Mouse (Mus musculus) heart, embryonic 16.5 days (tissue): ENCODE data around the gene Fam43b. TPM values are rescaled to one million over a fixed set of nuclear protein-coding genes. Genes with fewer than 3 reads are reported as not detected.

Experiments
- ATAC-seq: fragments of 200-750 bp; cut with Nextera tagmentation; replicated peaks from 2 replicates; pipeline ENCODE4 v1.8.0; 2017; ENCODE audit warnings: moderate number of reproducible peaks; ENCODE audit not compliant: insufficient read depth, low FRiP score; ENCODE audit errors: extremely low read depth
- H3K27ac ChIP-seq: fragments of 300-500 bp; sonication (generic); 2 replicates; pipeline ENCODE4 v1.5.1; 2014; ENCODE audit warnings: mild to moderate bottlenecking, low read length, control low read depth, moderate library complexity
- H3K27me3 ChIP-seq: fragments of 300-500 bp; sonication (generic); 2 replicates; pipeline ENCODE4 v1.6.1; 2014; ENCODE audit warnings: low read length, mixed read lengths; ENCODE audit not compliant: control insufficient read depth, insufficient read depth
- H3K36me3 ChIP-seq: fragments of 300-500 bp; sonication (generic); 2 replicates; pipeline ENCODE4 v1.6.1; 2014; ENCODE audit not compliant: control insufficient read depth, insufficient read depth
- H3K4me1 ChIP-seq: fragments of 300-500 bp; sonication (generic); 2 replicates; pipeline ENCODE4 v1.6.1; 2014; ENCODE audit warnings: low read length, mixed read lengths; ENCODE audit not compliant: control insufficient read depth, insufficient read depth
- H3K4me2 ChIP-seq: fragments of 300-500 bp; sonication (generic); 2 replicates; pipeline ENCODE4 v1.6.1; 2014; ENCODE audit warnings: low read depth, mild to moderate bottlenecking, control low read depth, low read length
- H3K4me3 ChIP-seq: fragments of 300-500 bp; sonication (generic); 2 replicates; pipeline ENCODE4 v1.5.1; 2014; ENCODE audit warnings: mild to moderate bottlenecking, control low read depth, low read length
- H3K9ac ChIP-seq: fragments of 300-500 bp; sonication (generic); 2 replicates; pipeline ENCODE4 v1.6.1; 2014; ENCODE audit warnings: low read length, control low read depth
- H3K9me3 ChIP-seq: fragments of 300-500 bp; sonication (generic); replicated peaks from 2 replicates; pipeline ENCODE4 v1.6.1; 2016; ENCODE audit warnings: low read length; ENCODE audit not compliant: control insufficient read depth
- WGBS: fragments of 180-500 bp; shearing (Covaris S2); extraction: QIAGEN DNeasy Blood & Tissue Kit; methylation state at CpG from one replicate; pipeline ENCODE4 v1.1.7; 2014; 5-methylcytosine and 5-hydroxymethylcytosine counted together
- polyA plus RNA-seq: library from polyadenylated mRNA; unstranded; fragments of >200 nt; fragmentation: Nextera tagmentation; extraction: Ambion mirVana; gene quantifications from 2 replicates; pipeline ENCODE4 v1.2.1, GENCODE M21; 2015

The Fam43b gene
- polyA plus RNA-seq, 1 experiment from 2014 or later: 0.20 TPM

DNA sequence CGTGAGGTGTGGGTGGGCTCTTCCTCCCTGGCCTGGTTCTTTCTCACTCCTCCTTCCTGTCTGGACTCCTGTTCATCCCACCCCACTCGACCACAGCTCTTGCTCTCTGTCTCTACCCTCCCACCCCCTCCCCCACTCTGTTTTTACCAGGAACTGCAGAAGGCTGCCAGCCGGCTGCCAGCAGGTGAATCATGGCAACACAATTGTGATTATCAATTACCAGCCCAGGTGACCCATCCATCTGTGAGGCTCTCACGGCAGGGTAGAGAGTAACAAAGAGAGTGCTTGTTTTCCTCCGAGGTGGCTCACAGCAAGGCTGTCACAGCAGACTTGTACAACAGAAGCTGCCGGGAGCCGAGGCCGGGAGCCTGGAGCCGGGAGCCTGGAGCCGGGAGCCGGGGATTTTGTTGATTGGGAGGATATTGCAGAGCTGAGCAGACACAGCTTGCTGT lies 34.9 kb downstream of the Fam43b start:
- no peaks in the 10 kb centered on the region for H3K4me1 ChIP-seq
- H3K4me2 ChIP-seq: no peak overlapping the region
- no peaks in the 10 kb centered on the region for H3K36me3 ChIP-seq

DNA sequence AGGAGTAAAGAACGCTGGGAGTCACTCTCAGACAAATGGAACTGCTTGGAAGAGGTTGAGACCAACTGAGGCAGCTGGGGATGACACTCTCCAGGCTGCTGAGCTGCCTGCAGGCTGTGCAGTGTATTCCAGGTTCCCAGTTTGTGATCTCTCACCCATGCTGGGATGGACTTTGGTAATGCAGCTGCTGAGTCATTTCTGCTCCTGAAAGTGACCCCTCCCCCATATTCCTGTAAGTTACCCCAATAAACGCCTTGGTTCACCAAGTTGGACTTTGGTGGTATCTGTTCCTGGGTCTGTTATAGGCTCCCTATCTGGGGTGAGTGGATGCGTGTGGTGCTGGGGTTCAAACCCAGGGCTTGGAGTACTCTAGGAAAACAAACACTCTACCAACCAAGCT lies 38.2 kb downstream of the Fam43b start:
- no peak overlapping the region for H3K4me2 ChIP-seq
- ATAC-seq: no peak
- no peaks in the 10 kb centered on the region for H3K36me3 ChIP-seq
- H3K27me3 ChIP-seq: peaks cover 7% of the 10 kb centered on the region; the same call in 1 of the 2 replicates
- peaks cover 7% of the 10 kb centered on the region for H3K4me1 ChIP-seq
- 74% methylated on average over 3 of the region's 3 CpGs for WGBS
- no peak overlapping the region for H3K27ac ChIP-seq
- no peak overlapping the region for H3K4me3 ChIP-seq
- no peak overlapping the region for H3K9ac ChIP-seq
- H3K9me3 ChIP-seq: no peaks in the 10 kb centered on the region

More for the DNA sequence above, 34.9 kb downstream of the Fam43b start:
- Histone ChIP-seq H3K27me3 (peaks cover 7% of the 10 kb centered on the region; the same call in 1 of the 2 replicates), H3K4me3 (no peak overlapping the region), H3K27ac (no peak overlapping the region), H3K9me3 (no peaks in the 10 kb centered on the region), H3K9ac (no peak overlapping the region)
- 15% methylated on average over 11 of the region's 11 CpGs for WGBS
- ATAC-seq: no peak

DNA sequence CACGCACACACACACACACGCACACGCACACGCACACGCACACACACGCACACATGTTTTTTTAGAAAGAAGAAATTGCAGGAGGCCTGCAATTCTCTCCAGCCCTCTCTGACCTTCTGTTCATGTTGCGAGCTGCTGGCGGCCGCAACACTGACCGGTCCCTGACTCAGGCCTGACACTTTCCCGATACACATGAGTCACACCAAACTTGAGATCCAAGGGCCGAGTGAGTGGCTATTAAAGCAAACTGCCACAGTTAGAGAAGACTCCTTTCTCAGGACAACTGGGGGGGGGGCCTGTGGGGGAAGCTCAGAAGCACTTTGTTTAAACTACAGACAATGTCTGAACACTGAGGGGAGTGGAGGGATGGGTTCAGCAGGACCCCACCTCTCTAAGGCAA lies 39.8 kb downstream of the Fam43b start:
- Histone ChIP-seq H3K4me3 (no peak overlapping the region), H3K27me3 (peaks cover 5% of the 10 kb centered on the region), H3K9me3 (peaks cover under 1% of the 10 kb centered on the region; the same call in 1 of the 2 replicates), H3K27ac (no peak overlapping the region), H3K36me3 (no peaks in the 10 kb centered on the region), H3K4me1 (peaks cover 7% of the 10 kb centered on the region), H3K4me2 (no peak overlapping the region), H3K9ac (no peak overlapping the region)
- WGBS: 85% methylated on average over 12 of the region's 12 CpGs
- ATAC-seq: no peak

GRCm38 (mm10) chr4:138356141-138356540 lies 40.2 kb downstream of the Fam43b start:
- H3K9me3 ChIP-seq: peaks cover 4% of the 10 kb centered on the region; the same call in 1 of the 2 replicates
- peaks cover 5% of the 10 kb centered on the region for H3K27me3 ChIP-seq
- no peaks in the 10 kb centered on the region for H3K36me3 ChIP-seq
- peaks cover 7% of the 10 kb centered on the region for H3K4me1 ChIP-seq
- H3K9ac ChIP-seq: no peak overlapping the region
- no peak overlapping the region for H3K4me2 ChIP-seq
- H3K4me3 ChIP-seq: no peak overlapping the region
- no peak for ATAC-seq
- 80% methylated on average over 8 of the region's 8 CpGs for WGBS
- H3K27ac ChIP-seq: no peak overlapping the region

DNA sequence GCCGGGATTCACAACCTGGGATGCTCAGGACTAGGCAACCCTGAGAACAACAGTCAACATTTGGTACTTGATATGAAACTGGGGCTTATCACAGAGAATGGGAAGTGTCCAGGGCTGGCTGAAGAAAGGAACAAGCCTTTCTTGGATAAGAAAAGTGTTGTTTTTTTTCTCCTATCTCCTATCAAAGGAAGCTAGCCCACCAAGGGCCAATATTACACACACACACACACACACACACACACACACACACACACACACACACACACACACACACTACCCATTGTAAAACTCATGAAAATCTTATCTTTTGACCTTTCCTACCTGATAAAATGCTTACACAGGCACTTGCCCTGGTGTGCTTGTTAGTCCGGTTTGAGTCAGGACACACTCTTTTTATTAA lies 40.8 kb downstream of the Fam43b start:
- no peak overlapping the region for H3K4me2 ChIP-seq
- no peak overlapping the region for H3K4me3 ChIP-seq
- no peak overlapping the region for H3K27ac ChIP-seq
- no peak overlapping the region for H3K9ac ChIP-seq
- ATAC-seq: no peak
- 64% methylated on average over 2 of the region's 2 CpGs for WGBS
- no peaks in the 10 kb centered on the region; the same call in 1 of the 2 replicates for H3K27me3 ChIP-seq
- H3K4me1 ChIP-seq: peaks cover 7% of the 10 kb centered on the region
- H3K36me3 ChIP-seq: no peaks in the 10 kb centered on the region
- peaks cover 4% of the 10 kb centered on the region; the same call in 1 of the 2 replicates for H3K9me3 ChIP-seq

- Histone ChIP-seq H3K4me3 (no peak overlapping the region), H3K27ac (no peak overlapping the region), H3K4me1 (peaks cover 7% of the 10 kb centered on the region), H3K36me3 (no peaks in the 10 kb centered on the region), H3K4me2 (no peak overlapping the region), H3K9ac (no peak overlapping the region), H3K9me3 (peaks cover 4% of the 10 kb centered on the region; the same call in 1 of the 2 replicates), H3K27me3 (no peaks in the 10 kb centered on the region; the same call in 1 of the 2 replicates)
- peak; percentile 41; the same call in 1 of the 2 replicates for ATAC-seq
- 56% methylated on average over 10 of the region's 10 CpGs for WGBS
These were observed 42.7 kb downstream of the Fam43b start for GRCm38 (mm10) chr4:138353438-138354171.

- Histone ChIP-seq H3K27me3 (no peaks in the 10 kb centered on the region; the same call in 1 of the 2 replicates), H3K27ac (no peak overlapping the region), H3K4me3 (no peak overlapping the region), H3K9me3 (peaks cover 4% of the 10 kb centered on the region; the same call in 1 of the 2 replicates), H3K9ac (no peak overlapping the region), H3K4me2 (no peak overlapping the region), H3K36me3 (no peaks in the 10 kb centered on the region), H3K4me1 (peaks cover 7% of the 10 kb centered on the region)
- no peak for ATAC-seq
- WGBS: 84% methylated on average over 6 of the region's 6 CpGs
These were observed 43.6 kb downstream of the Fam43b start for GRCm38 (mm10) chr4:138352692-138353091.

DNA sequence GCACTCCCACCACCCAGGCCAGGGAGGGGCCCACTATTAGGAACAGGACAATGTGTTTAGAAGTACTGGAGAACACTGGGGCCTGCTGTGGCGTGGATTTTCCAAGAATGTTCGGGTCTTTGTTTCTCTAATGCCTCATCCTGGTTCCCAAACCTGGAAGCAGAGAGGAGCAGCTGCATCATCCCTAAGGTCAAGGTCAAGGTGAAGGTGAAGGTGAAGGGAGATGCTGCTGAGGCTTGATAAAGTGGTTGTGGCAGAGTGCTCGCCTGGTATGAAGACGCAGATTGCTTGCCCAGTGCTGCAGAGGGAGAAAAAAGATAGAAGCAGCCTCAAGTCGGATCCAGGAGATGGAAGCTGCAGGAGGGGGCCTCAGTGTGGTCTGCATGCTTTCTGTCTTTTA lies 44.5 kb downstream of the Fam43b start:
- H3K4me1 ChIP-seq: peaks cover 7% of the 10 kb centered on the region
- no peak overlapping the region for H3K27ac ChIP-seq
- H3K9me3 ChIP-seq: peaks cover 4% of the 10 kb centered on the region; the same call in 1 of the 2 replicates
- no peak overlapping the region for H3K9ac ChIP-seq
- no peak for ATAC-seq
- no peaks in the 10 kb centered on the region for H3K36me3 ChIP-seq
- 88% methylated on average over 5 of the region's 5 CpGs for WGBS
- no peak overlapping the region for H3K4me3 ChIP-seq
- H3K27me3 ChIP-seq: no peaks in the 10 kb centered on the region; the same call in 1 of the 2 replicates
- no peak overlapping the region for H3K4me2 ChIP-seq

DNA sequence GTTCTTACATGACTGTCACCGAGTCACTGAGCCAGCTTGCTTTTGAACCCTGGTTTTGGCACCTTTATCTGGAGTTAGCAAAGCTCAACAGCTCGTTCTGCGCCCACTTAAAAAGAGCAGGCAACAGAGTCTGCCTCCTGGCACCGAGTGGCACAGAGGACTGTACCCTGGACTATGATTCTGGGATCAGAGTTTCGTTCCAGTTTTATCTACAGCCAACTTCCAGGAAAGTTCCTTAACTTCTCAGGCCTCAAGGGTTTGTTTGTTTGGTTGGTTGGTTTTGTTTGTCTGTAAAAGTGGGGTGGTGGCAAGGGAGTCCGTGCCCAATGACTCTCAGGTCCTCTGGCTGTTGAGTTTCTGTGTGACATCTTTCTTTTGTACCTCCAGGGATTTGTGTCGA lies 47.6 kb downstream of the Fam43b start:
- Histone ChIP-seq H3K4me1 (peaks cover 5% of the 10 kb centered on the region), H3K4me3 (no peak overlapping the region), H3K27ac (no peak overlapping the region), H3K9me3 (peaks cover 4% of the 10 kb centered on the region; the same call in 1 of the 2 replicates), H3K27me3 (no peaks in the 10 kb centered on the region; the same call in 1 of the 2 replicates), H3K36me3 (no peaks in the 10 kb centered on the region), H3K4me2 (no peak overlapping the region), H3K9ac (no peak overlapping the region)
- no peak for ATAC-seq
- 72% methylated on average over 7 of the region's 7 CpGs for WGBS
